Mouse (Mus musculus): ENCODE results near the gene Sesn2. TPM values are rescaled to one million over a fixed set of nuclear protein-coding genes. Genes with fewer than 3 reads are reported as not detected.

Gene Sesn2
- polyA plus RNA-seq, 1 experiment from 2014 or later = 10.1 TPM

GRCm38 (mm10) chr4:132462836-132463235 is 47.5 kb downstream of the Sesn2 start:
- H3K9me3 ChIP-seq = no peaks in the 10 kb centered on the region
- H3K27me3 ChIP-seq (ENCODE audit: insufficient read depth, poor library complexity, severe bottlenecking) = no peaks in the 10 kb centered on the region
- 13% methylated on average over 11 of the region's 11 CpGs for WGBS
- DNase-seq (ENCODE audit: low spot score) = no peak
- peak overlapping the region; percentile 83 for H3K4me3 ChIP-seq
- peaks cover 30% of the 10 kb centered on the region for H3K36me3 ChIP-seq
- peaks cover 14% of the 10 kb centered on the region; the same call in 1 of the 2 replicates for H3K4me1 ChIP-seq
- peak overlapping the region; percentile 84; the same call in 1 of the 2 replicates for H3K27ac ChIP-seq

GRCm38 (mm10) chr4:132460225-132460624 is 50.1 kb downstream of the Sesn2 start:
- WGBS = 88% methylated on average over 8 of the region's 8 CpGs
- H3K27ac ChIP-seq = no peak overlapping the region
- DNase-seq (ENCODE audit: low spot score) = no peak
- H3K36me3 ChIP-seq = peaks cover 41% of the 10 kb centered on the region
- peaks cover 14% of the 10 kb centered on the region; the same call in 1 of the 2 replicates for H3K4me1 ChIP-seq
- no peaks in the 10 kb centered on the region for H3K27me3 ChIP-seq (ENCODE audit: insufficient read depth, poor library complexity, severe bottlenecking)
- H3K9me3 ChIP-seq = no peaks in the 10 kb centered on the region
- no peak overlapping the region for H3K4me3 ChIP-seq

GRCm38 (mm10) chr4:132455561-132455960 is 54.7 kb downstream of the Sesn2 start:
- H3K27ac ChIP-seq = no peak overlapping the region
- no peak overlapping the region for H3K4me3 ChIP-seq
- no peaks in the 10 kb centered on the region for H3K9me3 ChIP-seq
- DNase-seq (ENCODE audit: low spot score) = no peak
- H3K27me3 ChIP-seq (ENCODE audit: insufficient read depth, poor library complexity, severe bottlenecking) = no peaks in the 10 kb centered on the region
- H3K4me1 ChIP-seq = no peaks in the 10 kb centered on the region
- H3K36me3 ChIP-seq = peaks cover 35% of the 10 kb centered on the region
- WGBS = 90% methylated on average over 6 of the region's 6 CpGs

GRCm38 (mm10) chr4:132455146-132455545 is 55.2 kb downstream of the Sesn2 start:
- peaks cover 31% of the 10 kb centered on the region for H3K36me3 ChIP-seq
- no peak overlapping the region for H3K27ac ChIP-seq
- H3K27me3 ChIP-seq (ENCODE audit: insufficient read depth, poor library complexity, severe bottlenecking) = no peaks in the 10 kb centered on the region
- H3K4me1 ChIP-seq = no peaks in the 10 kb centered on the region
- no peak overlapping the region for H3K4me3 ChIP-seq
- no peak for DNase-seq (ENCODE audit: low spot score)
- WGBS = 86% methylated on average over 3 of the region's 3 CpGs
- H3K9me3 ChIP-seq = no peaks in the 10 kb centered on the region

- 65% methylated on average over 4 of the region's 6 CpGs for WGBS
- no peaks in the 10 kb centered on the region for H3K27me3 ChIP-seq (ENCODE audit: insufficient read depth, poor library complexity, severe bottlenecking)
- no peaks in the 10 kb centered on the region for H3K4me1 ChIP-seq
- no peaks in the 10 kb centered on the region for H3K9me3 ChIP-seq
- DNase-seq (ENCODE audit: low spot score) = no peak
- H3K27ac ChIP-seq = no peak overlapping the region
- H3K36me3 ChIP-seq = peaks cover 22% of the 10 kb centered on the region
- H3K4me3 ChIP-seq = no peak overlapping the region
Observed at GRCm38 (mm10) chr4:132454216-132454615, 56.1 kb downstream of the Sesn2 start.

GRCm38 (mm10) chr4:132449778-132450177 is 60.5 kb downstream of the Sesn2 start:
- Histone ChIP-seq H3K4me1 (no peaks in the 10 kb centered on the region), H3K9me3 (no peaks in the 10 kb centered on the region), H3K27ac (no peak overlapping the region), H3K4me3 (no peak overlapping the region), H3K36me3 (no peaks in the 10 kb centered on the region), H3K27me3 (ENCODE audit: insufficient read depth, poor library complexity, severe bottlenecking) (no peaks in the 10 kb centered on the region)
- no peak for DNase-seq (ENCODE audit: low spot score)
- WGBS = 81% methylated on average over 3 of the region's 3 CpGs

GRCm38 (mm10) chr4:132446105-132446504 is 64.2 kb downstream of the Sesn2 start:
- H3K36me3 ChIP-seq = no peaks in the 10 kb centered on the region
- no peaks in the 10 kb centered on the region for H3K27me3 ChIP-seq (ENCODE audit: insufficient read depth, poor library complexity, severe bottlenecking)
- no peak for DNase-seq (ENCODE audit: low spot score)
- no peaks in the 10 kb centered on the region for H3K4me1 ChIP-seq
- 70% methylated on average over 12 of the region's 12 CpGs for WGBS
- no peaks in the 10 kb centered on the region for H3K9me3 ChIP-seq
- H3K27ac ChIP-seq = no peak overlapping the region
- H3K4me3 ChIP-seq = no peak overlapping the region

- Histone ChIP-seq H3K4me3 (no peak overlapping the region), H3K4me1 (no peaks in the 10 kb centered on the region), H3K27ac (no peak overlapping the region), H3K36me3 (no peaks in the 10 kb centered on the region), H3K27me3 (ENCODE audit: insufficient read depth, poor library complexity, severe bottlenecking) (no peaks in the 10 kb centered on the region), H3K9me3 (no peaks in the 10 kb centered on the region)
- 79% methylated on average over 8 of the region's 8 CpGs for WGBS
- no peak for DNase-seq (ENCODE audit: low spot score)
Observed at GRCm38 (mm10) chr4:132444516-132444915, 65.8 kb downstream of the Sesn2 start.

Other genes starting within 250 kb of the Sesn2 start
- 32.5 and 37.6 TPM in 2 replicates for gene Gmeb1, start 248.9 kb downstream of the Sesn2 start, polyA plus RNA-seq (2016; fragmentation: Nextera tagmentation; extraction: Ambion mirVana)
- gene Taf12, start 236.1 kb downstream of the Sesn2 start, polyA plus RNA-seq (2016; fragmentation: Nextera tagmentation; extraction: Ambion mirVana) = 42.4 and 52.5 TPM in 2 replicates
- 1.1 and 1.9 TPM in 2 replicates for gene Rab42, start 207.1 kb downstream of the Sesn2 start, polyA plus RNA-seq (2016; fragmentation: Nextera tagmentation; extraction: Ambion mirVana)
- gene Trnau1ap, start 181.0 kb downstream of the Sesn2 start, polyA plus RNA-seq (2016; fragmentation: Nextera tagmentation; extraction: Ambion mirVana) = 82.0 and 92.0 TPM in 2 replicates
- gene Rcc1, start 156.9 kb downstream of the Sesn2 start, polyA plus RNA-seq (2016; fragmentation: Nextera tagmentation; extraction: Ambion mirVana) = 61.4 and 93.4 TPM in 2 replicates
- gene Phactr4, start 88.0 kb downstream of the Sesn2 start, polyA plus RNA-seq (2016; fragmentation: Nextera tagmentation; extraction: Ambion mirVana) = 19.2 and 22.3 TPM in 2 replicates
- gene Med18, start 46.6 kb downstream of the Sesn2 start, polyA plus RNA-seq (2016; fragmentation: Nextera tagmentation; extraction: Ambion mirVana) = 16.2 and 22.5 TPM in 2 replicates
- 980 and 1,090 TPM in 2 replicates for gene Atpif1, start 23.2 kb upstream of the Sesn2 start, polyA plus RNA-seq (2016; fragmentation: Nextera tagmentation; extraction: Ambion mirVana)
- 143 and 194 TPM in 2 replicates for gene Dnajc8, start 25.0 kb upstream of the Sesn2 start, polyA plus RNA-seq (2016; fragmentation: Nextera tagmentation; extraction: Ambion mirVana)
- gene Ptafr, start 53.6 kb upstream of the Sesn2 start, polyA plus RNA-seq (2016; fragmentation: Nextera tagmentation; extraction: Ambion mirVana) = 0.11 and 0.35 TPM in 2 replicates
- 27.4 and 33.0 TPM in 2 replicates for gene Eya3, start 128.5 kb upstream of the Sesn2 start, polyA plus RNA-seq (2016; fragmentation: Nextera tagmentation; extraction: Ambion mirVana)
- 4.8 and 5.4 TPM in 2 replicates for gene Xkr8, start 222.0 kb upstream of the Sesn2 start, polyA plus RNA-seq (2016; fragmentation: Nextera tagmentation; extraction: Ambion mirVana)
- 6.2 and 7.3 TPM in 2 replicates for gene Smpdl3b, start 246.8 kb upstream of the Sesn2 start, polyA plus RNA-seq (2016; fragmentation: Nextera tagmentation; extraction: Ambion mirVana)

Measured in heart, embryonic 10.5 days (tissue).